Mouse (Mus musculus) common myeloid progenitor, adult 5-6 weeks (primary cell): Measurements from ENCODE around the gene Sfxn5. TPM values are rescaled to one million over a fixed set of nuclear protein-coding genes. Genes with fewer than 3 reads are reported as not detected.

ENCODE experiments used
- ATAC-seq: replicated peaks from 2 replicates; pipeline ENCODE4 v1.8.0; 2016; ENCODE audit warnings: low read depth, mild to moderate bottlenecking, moderate TSS enrichment, inconsistent platforms; ENCODE audit not compliant: poor library complexity, severe bottlenecking
- total RNA-seq: library from RNA; stranded (forward); fragments of 200-1000, 187-1606 nt; gene quantifications from 2 replicates; pipeline ENCODE4 v1.2.3, GENCODE M21; 2017

Sfxn5 gene
- total RNA-seq, 1 experiment from 2014 or later = 2.0 TPM

DNA sequence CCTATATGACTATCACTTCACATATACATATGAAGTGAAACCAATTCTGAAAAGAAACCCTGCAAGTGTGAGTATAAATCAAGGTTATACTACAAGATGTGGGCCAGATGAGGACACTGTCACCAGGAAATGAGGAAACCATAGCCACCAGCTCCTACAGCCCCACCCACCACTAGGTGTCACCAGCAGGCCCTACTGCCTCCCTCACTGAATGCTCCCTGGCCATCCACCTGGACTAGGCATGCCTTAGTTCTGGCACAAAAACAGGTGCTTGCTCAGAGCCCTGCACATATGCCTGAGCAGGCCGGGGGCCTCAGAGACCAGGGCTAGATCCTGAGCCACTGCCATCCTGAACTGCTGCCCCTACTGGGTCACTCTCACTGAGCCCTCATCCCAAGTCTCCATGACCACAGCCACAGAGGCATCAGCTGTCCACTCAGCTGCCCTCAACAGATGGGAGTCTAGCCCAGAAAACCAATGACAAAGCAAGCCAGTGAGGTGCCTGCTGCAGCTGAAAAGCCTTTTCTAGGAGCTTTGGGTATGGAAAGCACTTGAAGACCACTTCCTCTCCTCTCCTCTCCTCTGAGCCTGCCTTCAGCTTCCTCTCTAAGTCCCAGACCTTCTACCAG, 6.2 kb upstream of the Sfxn5 start:
- peak; percentile 93 for ATAC-seq

DNA sequence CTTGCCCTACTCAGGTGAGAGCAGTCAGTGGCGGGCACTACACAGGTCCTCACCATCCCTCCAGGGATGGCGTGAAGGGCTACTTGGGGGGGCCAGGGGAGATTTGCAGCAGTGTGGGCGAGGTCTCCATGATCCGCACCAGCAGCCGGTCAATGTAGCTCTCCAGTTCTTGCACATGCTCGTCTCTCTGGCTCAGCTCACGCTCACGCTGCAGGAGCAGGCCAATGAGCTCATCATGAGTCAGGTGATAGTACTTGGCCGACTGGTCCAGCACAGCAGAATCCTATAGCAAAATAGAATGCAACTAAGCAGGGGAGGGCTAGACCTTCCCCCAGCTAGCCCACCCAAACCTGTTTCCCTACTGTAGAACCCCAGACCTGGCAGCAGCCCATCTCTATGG, 3.7 kb upstream of the Sfxn5 start:
- ATAC-seq = no peak

DNA sequence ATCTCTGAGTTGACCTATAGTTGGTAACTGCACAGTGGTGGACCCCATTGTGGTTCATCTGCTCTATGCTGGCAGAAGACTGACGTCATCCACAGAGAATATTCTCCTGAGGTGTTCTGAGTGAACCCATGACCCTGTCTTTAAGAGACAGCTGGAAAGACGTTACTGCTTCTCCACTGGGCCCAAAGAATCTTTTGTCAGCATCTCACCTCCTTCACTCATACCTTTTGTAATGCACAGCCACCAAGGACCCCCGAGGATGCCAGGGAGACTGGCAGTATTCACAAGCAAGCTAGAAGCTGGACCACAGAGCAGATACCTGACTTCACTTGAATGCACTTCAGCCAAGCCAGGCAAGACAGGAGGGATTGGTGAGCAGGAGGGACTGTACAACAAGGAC, 2.1 kb upstream of the Sfxn5 start:
- ATAC-seq = no peak

DNA sequence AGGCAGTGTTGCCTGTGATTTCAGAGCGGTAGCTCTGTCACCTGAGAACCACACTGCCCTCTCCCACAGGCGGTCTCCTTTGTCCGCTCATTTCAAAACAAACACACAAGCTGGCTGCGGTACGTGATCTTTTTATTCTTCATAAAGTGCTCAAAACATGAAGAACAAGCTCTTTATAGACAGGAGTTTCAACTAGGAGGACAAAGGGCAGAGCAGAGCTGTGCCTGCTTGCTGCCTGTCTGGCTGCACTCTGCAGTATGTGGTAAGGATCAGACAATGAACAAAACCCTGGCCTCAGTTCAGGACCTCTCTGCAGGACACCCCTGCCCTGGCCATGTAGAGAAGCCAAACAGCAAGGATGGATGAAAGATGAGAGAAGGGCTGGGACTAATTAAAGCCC, 1.6 kb upstream of the Sfxn5 start:
- ATAC-seq = no peak

DNA sequence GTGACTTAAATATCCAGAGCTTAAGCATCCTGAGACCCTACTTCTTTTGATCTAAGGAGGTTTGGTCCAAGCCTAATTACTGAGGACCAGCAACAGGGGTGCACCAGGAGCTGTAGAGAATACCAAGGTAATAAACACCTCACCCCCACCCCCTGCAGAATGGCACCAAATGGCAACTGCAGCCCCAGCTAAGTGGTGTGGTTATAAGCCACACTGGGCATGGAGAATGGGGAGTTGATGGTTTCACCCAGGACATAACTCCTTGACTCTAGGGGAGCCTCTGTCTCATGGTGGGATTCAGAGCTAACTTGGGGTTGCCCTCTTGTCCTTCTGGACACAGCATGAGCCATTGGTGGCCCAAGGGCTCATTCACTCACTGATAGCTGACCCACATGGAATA, 1.0 kb upstream of the Sfxn5 start:
- no peak for ATAC-seq

DNA sequence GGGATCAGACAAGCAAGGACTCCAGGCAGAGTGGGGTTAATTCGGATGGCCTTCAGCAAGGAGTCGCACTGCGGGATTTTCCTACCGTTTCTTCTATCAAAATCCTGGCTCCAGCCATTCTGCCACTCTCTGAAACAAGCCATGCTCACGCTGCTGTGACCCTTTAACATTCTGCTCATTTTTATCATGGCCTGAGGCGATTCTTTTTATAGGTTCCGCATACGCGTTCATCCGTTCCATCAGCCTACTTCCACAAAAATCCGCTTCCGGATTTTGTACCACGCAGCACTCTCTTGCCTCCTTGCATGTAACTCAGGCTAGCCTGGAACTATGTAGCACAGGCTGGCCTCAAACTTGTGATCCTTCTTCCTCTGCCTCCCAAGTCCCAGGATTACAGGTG, 510 bp upstream of the Sfxn5 start:
- ATAC-seq = peak; percentile 43

DNA sequence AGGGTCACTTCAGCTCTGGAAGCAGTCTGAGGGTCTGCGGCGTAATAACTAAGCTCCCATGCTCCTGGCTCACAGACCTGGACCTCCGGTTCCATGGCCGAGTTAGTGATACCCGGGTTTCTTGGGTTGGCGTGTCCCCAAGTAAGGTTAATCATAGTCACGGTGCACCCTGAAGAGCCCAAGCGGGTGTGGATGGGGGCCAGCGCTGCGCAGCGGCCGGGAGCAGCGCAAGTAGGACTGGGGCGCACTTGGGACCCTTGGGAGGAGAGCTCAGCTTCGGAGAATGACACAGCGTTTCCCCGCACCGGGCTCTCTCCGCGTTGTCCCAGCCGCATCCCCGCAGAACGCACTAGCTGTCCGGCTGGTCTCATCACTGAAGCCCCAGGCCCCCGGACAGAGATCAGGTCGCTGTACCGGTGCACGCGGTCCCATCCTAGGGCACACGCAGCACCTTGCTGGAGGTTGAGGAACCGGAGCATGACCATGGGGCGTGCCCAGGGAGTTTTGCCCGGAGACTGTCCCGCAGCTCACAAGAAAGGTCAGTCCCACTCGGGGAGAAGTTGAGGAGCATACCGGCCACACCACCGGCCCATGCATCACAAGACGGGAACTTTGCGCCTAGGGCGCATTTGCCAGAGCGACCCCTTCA, 747 bp downstream of the Sfxn5 start:
- ATAC-seq = peak; percentile 22

DNA sequence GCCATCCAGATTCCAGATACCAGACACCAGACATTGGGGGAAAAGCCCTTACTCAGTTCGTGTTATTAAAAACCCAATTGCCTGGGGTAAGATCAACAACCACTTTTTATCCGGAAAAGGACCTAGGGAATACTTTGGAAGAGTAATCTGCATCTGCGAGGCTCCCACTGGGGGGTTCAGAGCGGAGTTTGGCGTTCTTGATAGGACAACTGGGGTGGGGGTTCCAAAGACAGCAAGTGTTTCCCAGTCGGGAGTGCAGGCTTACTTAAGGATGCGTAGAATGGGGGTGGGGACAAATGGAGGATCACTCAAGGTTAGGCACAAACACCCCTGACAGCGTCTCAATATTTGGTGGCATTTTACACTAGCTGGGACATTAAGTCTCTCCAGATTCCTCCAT, 1.5 kb downstream of the Sfxn5 start:
- ATAC-seq = no peak

DNA sequence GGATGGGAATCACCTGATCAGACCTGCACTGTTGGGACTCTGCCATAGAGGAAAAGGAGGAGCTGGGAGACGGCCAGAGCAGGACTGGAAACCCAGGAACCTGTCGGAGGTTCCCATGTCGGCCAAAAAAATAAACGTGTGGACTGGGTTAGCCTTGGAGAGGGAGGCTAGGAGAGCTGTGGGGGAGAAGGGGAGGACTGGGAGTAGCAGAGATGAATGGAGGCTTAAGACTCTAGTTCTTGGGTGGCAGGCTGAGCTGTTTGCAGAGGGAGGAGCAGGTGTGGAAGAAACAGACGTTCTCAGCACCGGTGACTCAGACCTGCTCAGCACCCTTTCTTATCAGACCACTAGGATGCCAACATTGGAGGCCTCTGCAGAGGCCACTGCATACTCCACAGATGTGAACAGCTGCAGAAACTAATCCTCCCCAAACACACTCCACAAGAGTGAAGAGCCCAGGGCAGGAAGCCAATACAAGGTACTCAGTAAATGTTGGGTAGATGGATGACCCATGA, 1.9 kb downstream of the Sfxn5 start:
- no peak for ATAC-seq

DNA sequence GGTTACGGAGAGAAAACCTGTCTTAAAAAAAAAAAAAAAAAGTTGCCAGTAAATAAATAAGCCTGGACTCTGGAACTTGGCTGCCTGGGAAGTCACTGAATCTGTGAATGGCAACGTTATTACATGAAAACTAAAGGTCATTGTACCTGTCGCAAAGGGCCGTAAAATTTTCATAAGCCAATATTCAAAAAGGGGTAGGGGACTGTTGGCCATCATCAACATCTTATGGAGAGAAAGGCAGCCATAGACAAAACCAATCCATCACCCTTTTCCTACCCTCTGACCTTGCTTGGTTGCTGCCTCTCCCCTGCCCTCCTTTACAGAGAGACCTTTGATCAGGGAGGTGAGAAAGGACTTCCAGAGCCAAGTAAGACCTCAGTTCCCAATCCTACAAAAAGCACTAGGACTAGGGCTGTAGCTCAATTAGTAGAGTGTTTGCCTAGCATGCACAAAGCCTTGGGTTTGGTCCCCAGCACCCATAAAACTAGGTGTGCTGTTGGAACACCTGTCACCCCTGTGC, 3.5 kb downstream of the Sfxn5 start:
- ATAC-seq = no peak

DNA sequence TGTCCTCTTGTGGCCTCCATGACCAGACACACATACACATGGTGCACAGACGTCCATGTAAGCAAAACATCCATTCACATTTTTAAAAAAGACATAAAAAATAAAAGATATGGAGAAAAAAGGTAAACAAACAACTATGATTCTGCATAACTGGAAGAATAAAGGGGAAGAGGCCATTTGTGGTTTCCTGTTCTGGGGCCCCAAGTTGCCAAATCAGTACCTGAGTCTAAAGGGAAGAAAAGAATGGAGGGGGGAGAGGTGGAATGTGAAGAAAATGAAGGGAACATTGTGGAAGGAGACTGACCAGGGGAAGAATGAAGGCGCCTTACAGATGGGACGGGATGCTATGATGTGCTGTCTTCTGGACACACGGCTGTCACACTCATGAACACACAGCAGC, 6.7 kb downstream of the Sfxn5 start:
- no peak for ATAC-seq

DNA sequence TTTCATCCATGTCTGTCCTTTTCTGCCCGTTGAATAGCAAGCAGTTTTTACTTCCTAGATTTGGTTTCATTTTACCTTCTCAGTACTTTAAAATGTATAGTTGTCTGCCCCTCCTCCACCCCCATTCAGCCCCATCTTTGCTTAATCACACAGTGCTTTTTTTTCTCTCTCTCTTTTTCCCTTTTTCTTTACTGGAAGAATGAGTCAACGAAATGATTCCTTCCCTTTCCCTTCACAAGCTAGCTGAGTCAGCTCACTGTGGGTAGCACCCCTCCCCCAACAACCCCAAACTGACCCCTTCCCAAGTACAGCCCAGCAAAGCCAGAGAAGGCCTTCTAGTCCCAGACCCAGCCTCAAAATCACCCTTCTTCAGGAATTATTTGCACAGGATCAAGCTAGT, 8.1 kb downstream of the Sfxn5 start:
- 0 out of 2 replicates have a peak, but pooled peaks have one; percentile 22 for ATAC-seq

DNA sequence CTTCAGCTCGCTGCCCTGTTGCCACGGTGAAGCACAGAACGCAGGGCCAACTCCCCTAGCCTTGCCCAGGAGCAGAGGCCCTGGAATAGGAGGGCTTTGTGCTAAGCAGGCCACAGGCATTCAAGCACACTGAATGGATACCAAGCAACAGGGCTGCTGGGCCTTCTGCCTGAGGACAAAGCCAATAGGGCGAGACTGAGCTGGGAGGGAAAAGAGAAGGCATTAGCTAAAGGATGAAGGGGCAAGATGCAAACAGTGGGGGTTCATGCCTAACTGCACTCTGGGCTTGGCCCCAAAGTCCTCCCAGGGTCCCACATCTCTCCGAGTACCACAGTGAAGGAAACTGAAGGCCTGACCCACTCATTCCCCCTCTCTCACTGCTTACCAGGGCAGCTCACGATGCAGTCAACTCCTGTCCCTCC, 12.8 kb downstream of the Sfxn5 start:
- no peak for ATAC-seq

DNA sequence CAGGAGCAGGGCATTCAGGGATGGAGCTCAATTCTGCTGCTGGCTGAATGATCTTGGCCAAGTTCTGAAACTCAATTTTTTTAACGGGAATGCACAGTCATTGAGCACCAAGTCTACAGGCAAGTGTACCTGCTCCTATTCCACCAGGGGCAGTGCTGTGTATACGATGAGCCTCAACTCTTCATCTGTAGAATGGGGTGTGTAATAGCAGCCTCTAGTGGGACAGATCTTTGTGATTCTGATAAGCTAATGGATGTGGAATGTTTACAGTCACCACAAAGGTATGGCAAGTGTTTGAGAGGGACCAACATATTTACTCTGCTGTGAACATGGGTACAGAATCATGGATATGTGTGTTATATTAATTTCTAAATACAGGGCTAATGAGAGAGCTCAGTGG, 17.0 kb downstream of the Sfxn5 start:
- ATAC-seq = no peak

DNA sequence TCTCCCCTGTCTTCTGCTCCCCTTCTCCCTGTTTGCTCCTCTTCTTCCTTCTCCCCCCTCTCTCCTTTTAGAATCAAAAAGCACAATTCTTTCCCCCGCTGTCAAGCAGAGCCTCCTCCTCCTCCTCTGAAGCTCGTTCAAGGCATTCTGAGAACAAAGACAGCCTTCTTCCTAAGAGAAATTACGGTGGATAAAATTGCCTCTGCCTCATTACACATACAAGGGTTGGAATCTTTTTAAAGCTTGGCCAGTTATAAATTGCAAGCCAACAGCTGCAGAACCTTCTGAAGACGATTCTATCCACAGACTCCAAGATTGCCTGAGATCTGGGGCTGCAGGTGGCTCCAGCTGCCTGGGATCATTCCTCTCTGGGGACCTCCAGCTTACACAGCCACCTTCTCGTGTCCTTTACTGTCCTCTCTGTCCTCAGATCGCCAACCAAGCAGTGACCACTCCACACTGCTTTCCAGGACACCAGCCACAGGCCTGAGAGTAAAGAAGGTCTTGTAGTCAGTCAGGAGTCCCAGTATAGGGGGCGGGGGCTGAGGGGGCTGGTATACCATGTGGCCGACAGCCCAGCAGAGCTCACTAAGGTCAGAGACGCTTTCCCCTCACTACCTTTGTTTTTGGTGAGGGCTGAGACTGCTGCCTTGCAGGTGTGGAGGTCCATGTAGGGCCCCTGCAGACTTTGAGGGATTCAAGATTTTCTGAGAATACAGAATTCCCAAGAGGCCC, 19.0 kb downstream of the Sfxn5 start:
- ATAC-seq = no peak

DNA sequence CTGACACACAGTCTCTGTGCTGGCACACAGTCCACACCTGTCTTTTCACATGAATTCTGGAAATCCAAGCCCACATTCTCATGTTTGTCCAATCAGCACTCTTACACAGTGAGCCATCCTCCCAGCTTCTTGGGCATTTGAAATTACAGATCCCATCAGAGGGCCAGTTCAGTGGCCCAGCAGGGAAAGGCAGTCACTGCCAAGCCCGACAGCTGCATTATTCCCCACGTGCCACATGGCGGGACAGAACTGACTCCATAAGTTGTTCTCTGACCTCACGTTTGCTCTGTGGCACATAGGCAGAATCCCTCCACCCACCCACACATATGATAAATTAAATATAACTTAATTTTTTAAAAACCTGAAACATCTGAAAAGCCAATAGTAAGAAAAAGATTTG, 25.3 kb downstream of the Sfxn5 start:
- no peak for ATAC-seq

DNA sequence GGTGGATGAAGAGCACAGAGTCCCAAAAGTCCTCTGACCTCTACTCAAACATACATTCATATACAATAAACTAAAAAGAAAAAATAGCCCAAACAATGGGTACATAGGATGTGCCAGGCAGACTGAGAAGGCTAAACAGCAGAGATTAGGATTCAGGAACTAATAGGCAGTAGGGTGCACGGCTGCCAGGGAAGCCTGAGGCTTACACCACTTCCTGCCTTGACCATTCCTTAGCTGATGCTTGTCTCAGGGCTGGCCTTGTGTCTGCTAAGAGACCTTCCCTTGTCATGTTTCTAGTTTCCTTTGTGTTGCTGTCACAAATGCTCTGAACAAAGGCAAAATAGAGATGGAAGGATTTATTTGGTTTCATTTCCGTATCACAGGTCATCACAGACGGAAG, 26.8 kb downstream of the Sfxn5 start:
- peak; percentile 55 for ATAC-seq

DNA sequence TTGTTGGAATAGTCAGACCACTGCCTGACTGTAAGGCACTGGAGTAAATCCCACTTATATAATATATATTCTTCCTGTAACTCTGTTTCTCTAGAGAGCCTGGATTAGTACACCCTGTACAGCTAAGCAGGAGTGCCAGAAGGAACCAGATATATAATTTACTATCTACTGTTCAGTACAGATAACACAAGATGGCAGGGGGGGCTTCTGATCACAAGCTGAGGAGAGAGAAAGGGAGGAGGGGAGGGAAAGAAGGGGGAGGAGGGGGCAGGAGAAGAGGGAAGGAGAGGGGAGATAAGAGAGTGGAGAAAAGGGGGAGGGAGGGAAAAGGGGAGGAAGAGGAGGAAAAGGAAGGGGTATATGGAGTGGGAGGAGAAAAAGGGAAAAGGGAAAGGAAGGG, 27.4 kb downstream of the Sfxn5 start:
- ATAC-seq = no peak

DNA sequence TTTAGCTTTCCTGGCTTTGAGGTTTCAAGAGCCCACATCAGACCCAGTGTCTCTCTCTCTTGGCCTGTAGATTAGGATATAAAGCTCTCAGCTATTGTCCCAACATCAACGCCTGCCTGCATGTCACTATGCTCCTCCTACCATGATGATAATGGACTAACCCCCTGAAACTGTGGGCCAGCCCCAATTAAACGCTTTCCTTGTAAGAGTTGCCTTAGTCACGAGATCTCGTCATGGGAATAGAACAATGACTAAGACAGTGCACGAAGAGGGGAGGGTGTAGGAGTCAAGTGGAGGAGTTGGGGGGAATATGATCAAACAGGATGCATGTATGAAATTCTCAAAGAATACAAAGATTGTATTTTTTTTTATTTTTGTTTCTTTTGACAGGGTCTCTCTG, 28.3 kb downstream of the Sfxn5 start:
- no peak for ATAC-seq

DNA sequence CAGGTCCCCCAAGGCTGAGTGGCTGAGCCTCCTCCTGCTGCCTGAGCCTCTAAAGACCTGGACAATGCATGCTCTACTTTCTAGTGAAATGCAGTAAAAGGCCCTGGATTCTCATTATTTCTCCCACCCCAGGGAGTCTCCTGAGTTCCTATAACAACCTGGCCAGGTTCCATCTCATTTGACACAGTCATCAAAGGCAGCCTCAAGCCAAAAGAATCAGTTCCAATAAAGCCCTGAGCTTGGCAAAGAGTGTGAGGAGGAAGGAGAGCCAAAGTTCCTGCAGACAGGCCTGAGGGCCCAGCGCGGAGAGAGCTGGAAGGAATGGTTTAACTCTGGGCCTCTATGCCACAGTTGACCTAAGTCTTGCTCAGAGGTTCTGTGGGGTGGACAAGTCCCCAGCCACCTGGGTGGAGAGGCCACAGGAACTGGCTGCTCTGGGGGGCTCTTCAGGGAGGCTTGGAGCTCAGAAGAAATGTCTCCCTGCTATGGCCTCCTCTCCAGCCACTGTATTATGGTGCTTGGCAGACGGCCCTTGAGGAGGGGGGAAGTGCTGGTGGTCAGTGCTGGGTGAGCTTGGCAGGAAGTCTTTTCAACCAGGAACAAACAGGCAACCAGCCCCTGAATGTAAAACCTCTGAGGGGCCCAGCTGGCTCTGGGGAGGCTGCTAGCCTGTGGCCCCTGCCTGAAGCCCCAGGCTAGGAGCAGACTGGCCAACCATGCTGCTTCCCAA, 30.7 kb downstream of the Sfxn5 start:
- 0 out of 2 replicates have a peak, but pooled peaks have one; percentile 18 for ATAC-seq
